Mouse (Mus musculus): ENCODE measurements around the gene Cox20.

DNA sequence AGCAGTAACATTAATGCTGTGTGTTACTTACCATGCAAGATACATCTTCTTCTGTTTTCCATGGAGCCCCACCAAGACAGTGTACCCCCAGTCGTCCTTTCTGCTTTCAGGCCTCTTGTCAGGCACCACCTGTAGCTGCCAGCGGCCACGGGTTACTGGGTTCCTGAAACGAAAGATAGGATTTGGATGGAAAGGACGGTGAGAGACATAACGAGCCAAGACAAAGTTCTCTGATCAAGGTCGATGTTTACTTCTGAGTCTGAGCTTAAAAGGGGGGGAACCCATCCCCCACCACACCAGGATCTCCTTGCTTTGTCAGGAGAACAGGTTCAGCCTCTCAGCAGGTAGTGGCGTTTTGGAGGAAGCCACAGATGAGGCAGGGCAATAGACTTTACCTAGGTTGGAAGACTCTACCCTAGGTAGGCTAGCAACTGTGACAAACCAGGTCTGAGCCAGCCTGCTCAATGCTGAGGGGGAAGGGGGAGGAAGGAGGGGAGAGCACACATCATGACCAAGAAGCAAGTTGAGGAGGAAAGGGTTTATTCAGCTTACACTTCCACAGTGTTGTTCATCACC lies 31.2 kb upstream of the Cox20 start:
- TF ChIP-seq POLR2A (IDR thresholded peaks at IDR 0.05; ENCODE audit: borderline replicate concordance, insufficient read depth, low read length) (no peak), CTCF (IDR thresholded peaks at IDR 0.05; ENCODE audit: borderline replicate concordance, insufficient read depth, low read depth, low read length) (no peak)

Data from cerebellum, adult 2 months (tissue).